Mouse (Mus musculus): ENCODE measurements at regions not wholly inside any gene's neighbourhood (a gene's known extent, or its start where the extent isn't known, plus 50 kb on each side); places are given as distances from the start of the nearest gene placed in this dataset.

- DNase-seq: no peak
Measured at GRCm38 (mm10) chr6:15865271-15865670, 144.8 kb downstream of the Mdfic start.

DNA sequence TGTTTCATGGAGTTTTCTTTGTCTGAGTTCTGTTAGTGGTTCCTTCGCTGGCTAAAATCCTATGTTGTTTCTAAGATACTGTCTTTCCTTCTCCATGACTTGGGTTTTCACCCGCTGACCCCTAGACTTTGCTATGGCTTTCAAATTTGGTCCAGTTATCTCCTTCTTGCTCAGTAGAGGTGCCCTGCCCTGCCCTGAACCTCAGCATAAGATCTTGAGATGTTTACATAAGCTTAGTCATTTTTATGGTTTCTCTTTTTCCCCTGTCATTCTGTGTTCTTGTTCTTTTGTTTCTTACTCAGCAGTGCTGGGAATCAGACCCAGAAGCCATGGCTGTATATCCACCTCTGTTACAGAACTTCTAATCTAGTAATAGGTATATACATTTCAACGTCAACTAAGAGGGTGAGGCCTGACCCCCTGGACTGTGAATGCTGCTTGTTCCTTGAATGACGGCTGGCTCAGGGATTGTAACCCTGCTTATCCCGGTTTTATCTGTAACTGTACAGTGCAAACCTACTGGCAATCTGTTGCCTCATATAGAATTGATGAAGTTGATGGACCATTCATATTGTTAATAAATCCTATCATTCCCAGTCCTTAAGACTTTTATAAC is 161.9 kb downstream of the Mdfic start:
- DNase-seq: no peak

DNA sequence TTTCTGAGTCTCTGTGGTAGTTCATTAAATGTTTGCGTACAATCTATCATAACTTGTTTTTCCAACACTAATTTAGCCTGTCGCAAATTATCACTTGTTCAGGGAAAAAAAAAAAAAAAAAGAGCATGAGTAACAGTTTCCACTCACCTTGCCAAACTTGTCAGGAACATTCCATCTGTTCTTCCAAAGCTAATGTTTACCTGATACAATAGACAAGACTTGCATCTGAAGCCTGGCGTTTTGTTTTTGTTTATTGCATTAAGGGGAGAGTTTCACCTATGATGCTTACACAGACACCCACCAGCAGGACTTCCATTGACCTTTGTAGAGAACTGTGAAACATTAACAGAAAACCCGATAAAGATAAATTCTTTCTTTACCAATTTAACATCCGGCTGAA is 172.6 kb downstream of the Mdfic start:
- DNase-seq: no peak

DNA sequence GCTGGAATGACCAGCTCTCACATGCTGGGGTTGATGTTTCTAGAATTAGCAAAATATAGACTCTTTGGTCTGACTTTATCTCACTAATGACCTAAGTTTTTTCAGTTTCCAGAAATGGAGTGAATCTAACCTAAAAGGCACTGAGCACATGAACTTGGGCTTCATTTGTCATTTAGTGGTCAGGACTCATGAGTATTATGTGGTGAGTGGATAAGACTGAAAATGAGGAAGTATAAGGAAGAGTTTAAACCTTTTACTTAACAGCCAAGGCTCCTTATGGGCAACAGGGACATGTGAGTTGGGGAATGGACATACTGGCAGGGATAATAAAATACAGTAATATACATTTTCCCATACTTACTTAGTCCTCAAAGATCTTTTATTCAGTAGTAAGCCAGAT is 180.0 kb downstream of the Mdfic start:
- DNase-seq: no peak

DNA sequence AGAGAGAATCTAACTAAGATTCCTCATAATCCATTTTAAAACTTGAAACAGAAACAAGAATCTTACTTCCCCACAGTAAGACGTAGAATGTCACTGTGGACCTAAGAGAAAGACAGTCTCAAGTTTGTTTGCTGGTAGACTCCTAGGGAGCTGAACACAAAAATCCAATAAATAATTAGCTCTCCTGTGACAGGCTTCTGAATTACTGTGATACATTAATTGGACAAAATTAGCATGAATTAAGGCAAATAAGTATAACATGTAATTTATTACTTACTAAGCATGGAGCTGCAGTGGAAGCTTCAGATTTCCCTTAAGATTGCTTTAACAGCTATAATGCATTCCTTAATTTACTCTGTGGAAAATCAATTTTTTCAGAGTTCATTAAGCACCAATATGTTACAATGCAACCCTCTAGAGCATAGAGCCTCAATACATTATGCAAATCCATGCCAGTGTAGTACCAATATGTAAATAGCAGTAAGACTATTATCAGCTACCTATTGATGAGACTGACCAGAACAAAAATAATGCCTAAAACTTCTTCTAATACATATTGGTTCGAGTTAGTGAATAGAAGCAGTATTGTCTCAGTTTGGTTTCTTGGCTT is 182.3 kb downstream of the Mdfic start:
- no peak for DNase-seq

DNA sequence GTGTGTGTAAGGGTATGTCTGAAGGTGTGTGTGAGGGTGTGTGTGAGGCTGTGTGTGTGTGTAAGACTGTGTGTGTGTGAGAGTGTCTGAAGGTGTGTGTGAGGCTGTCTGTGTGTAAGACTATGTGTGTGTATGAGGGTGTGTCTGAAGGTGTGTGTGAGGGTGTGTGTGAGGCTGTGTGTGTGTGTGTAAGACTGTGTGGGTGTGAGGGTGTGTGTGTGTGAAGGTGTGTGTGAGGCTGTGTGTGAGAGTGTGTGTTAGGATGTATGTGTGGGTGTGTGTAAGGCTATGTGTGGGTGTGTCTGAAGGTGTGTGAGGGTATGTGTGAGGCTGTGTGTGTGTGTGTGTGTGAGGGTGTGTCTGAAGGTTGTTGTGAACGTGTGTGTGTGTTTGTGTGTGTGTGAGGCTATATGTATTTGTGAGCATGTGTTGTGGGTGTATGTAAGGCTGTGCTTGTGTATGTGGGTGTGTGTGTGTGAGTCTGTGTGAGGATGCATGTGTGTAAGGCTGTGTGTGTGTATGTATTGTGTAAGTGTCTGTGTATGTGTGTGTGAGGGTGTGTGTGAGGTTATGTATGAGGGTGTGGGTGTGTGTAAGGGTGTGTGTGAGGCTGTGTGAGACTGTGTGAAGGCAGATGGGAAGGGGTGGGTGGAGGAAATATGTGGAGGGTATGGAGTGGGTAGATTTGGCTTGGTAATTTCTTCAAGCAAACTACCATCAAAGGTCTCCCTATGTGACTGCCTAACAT is 190.1 kb downstream of the Mdfic start:
- DNase-seq: no peak

- DNase-seq: no peak
Measured at GRCm38 (mm10) chr6:15929650-15930049, 209.2 kb downstream of the Mdfic start.

DNA sequence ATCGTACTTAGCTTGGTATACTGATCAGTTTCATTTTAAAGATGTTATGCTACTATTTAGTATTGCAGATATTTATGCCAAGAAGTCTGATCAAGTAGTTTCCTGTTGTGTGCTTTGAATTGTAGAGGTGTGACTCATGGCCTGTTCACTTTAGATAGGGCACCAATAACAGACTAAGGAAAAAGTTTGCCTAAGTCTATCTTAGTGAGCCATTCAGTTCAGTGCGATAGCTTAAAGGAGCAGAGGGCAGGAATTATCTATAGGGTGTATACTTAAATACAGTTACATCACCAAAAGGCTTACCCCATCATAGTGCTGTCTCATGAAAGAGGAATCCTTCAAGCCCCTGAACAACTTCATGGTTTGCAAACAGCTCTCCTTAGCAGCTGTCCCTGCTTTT is 229.8 kb downstream of the Mdfic start:
- DNase-seq: no peak

DNA sequence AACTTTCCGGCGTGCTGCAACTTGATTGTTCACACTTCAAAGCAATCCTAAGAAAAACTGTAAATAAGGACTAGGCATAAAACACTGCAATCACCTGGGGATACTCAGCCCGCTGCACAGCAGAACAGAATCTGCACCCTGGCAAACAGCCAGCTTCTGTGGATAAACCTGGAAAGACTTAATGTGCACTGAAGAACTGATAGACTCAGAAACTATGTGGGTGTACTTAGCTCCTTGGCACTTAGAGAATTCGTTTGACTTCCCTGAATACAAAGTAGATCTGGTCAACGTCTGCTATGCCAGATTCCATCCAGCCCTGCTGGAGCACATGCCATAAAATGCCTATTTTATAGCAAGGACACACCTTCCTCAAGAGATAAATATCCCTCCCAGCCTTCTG is 266.9 kb downstream of the Mdfic start:
- DNase-seq: peak; percentile 22

Data from adrenal gland, postnatal 10 days (tissue).